Mouse (Mus musculus): ENCODE results near the gene Dusp8.
A peak's percentile ranks its signal among the peaks of the same experiment; 100 is the strongest.
"Not testable (repeated sequence)": the region's sequence is repeated elsewhere in the genome, so short reads cannot be mapped to it uniquely, and the experiment has no call there.

The Dusp8 gene

DNA sequence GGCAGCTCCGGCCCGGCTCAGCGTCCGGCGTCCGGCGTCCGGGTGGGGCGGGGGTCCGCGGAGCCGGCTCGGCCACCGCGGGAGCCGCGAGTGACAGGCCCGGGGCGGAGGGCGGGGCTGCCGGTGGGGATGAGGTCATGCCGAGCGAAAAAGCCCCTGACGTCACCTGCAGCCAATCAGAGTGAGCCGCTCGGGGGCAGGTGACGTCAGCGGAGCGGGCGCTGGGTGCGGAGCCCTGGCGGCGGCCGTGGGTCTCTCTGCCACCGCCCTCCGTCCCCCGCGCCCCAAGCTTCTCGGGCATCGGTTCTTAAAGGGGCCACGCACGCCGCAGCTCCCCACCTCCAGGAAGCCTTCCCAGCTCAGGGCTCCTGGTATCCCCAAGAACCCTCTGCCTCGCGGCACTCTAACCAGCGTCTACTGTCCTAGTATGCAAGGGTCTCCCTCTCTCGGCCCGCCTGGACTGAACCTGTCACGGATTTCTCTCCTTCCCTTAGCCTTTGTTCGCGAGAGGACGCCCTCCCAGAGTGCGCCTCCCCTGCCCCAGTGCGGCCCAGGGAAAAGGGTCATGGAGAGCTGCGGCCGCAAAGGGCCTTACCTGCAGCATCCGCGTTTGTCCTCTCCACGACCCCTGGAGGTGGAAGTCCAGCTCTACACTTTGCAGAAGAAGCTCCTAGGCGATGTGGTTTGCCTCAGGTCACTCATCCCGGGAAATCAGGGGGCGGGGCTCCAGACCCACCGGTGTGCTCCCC is at the start of gene Dusp8:
Gene Dusp8 (minus strand): TSS at position 661 of the 749 bp plus-strand sequence.
- DNase-seq (ENCODE audit: low spot score in 2 of 2) = peak; percentile 78 to 86

DNA sequence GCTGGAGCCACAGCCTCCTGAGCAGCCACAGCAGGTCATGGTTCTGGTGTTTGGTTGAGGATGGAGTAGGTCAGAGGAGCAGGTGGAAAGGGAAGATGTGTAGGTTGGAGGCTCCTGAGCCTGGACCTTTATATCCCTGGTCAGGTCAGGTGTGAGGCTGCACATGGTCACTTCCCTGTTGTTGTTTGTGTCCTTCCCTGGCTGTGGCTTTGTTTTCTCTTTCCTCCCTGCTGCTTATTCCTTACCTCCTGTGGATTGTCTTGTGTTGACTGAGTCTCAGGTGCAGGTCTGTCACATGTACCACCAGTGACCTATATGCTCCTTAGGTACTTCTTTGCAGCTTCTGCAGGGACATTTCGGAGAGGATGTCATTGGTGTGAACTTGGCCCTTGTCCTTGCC is 48.9 kb upstream of the Dusp8 start, which contains the start of gene Gm45337:
Gene Gm45337 (minus strand): TSS at position 101 of the 400 bp plus-strand sequence.
- no peak for DNase-seq (ENCODE audit: low spot score in 2 of 2)

DNA sequence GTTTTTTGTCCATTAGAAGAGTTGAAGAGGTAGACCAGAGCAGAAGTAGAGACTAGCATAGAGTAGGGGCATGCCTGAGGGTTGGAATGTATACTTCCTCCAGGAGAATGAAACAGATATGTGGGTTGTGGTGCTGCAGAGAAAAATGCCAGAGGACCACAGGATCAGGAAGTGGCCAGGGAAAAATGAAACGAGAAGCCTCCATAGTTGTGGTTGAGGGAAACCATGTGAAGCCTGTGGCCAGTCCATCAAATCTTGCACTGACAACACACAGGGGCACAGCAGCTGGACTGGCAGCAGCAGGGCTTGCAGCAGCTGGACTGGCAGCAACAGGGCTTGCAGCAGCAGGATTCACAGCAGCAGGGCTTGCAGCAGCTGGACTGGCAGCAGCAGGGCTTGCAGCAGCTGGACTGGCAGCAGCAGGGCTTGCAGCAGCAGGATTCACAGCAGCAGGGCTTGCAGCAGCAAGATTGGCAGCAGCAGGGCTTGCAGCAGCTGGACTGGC is 47.9 kb upstream of the Dusp8 start:
- DNase-seq (ENCODE audit: low spot score in 2 of 2) = not testable (repeated sequence)

DNA sequence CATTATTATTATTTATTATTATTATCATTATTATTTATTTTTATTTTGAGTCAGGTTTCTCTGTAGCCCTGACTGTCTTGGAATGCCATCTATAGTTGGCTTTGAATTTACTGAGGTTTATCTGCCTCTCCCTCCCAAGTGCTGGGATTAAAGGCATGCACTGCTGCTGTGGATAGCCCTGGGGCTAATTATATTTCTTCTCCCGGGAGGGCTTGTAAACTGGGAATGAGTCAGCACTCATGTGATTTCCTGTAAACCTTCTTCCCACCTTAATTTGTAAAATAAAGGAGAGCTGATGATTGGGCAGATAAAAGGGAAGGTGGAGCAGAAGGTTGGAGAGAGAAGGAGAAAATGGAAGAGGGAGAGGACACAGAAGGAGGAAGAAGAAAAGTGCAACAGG is 45.1 kb upstream of the Dusp8 start:
- no peak for DNase-seq (ENCODE audit: low spot score in 2 of 2)

- not testable (repeated sequence) for DNase-seq (ENCODE audit: low spot score in 2 of 2)
Measured at GRCm38 (mm10) chr7:142135934-142136333, 40.3 kb upstream of the Dusp8 start, which contains the start of gene Gm39115. Gm39115 (minus strand) TSS chr7:142136034.

- DNase-seq (ENCODE audit: low spot score in 2 of 2) = no peak
Measured at GRCm38 (mm10) chr7:142134206-142134995, 38.8 kb upstream of the Dusp8 start.

DNA sequence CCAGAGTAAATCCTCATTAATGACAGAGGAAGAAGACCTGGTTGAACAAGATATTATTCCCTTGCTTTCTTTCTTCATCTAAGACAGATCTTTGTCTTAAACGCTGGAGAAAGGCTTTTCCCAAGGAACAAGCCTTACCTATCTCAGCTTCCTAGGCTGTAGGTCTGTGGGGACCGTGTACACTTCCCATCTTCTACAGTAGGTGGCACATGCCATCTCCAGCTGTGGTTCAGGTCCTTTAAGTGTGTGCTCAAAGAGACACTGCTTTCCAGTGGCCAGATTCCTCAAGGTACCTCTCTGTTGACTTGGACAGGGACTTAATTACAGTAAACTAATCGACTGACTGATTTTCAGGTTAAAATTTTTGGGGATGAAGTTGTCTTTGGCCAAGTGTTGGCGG is 33.2 kb upstream of the Dusp8 start:
- no peak for DNase-seq (ENCODE audit: low spot score in 2 of 2)

- DNase-seq (ENCODE audit: low spot score in 2 of 2) = not testable (repeated sequence)
Measured at GRCm38 (mm10) chr7:142120629-142121028, 25.0 kb upstream of the Dusp8 start, which contains the start of gene Gm45618. Gm45618 (minus strand) TSS chr7:142120729.

DNA sequence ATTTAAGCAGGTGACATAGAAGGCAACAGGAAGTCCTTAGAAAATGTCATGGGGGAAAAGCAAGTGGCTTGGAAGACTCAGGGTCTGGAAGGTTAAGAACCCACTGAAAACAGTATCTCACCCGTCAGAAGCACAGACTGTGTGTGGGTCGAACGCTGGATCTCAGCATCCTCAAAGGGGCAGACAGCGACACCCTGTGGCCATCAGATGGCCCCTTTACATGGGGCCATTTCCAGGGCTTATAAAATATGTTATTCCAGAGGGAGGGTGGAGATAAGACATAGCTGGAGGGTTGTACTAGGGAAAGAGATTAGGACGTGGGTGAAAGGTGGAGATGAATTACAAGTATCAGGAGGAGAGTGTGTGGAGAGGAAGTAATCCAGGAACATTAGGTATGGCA is 24.0 kb upstream of the Dusp8 start:
- no peak for DNase-seq (ENCODE audit: low spot score in 2 of 2)

GRCm38 (mm10) chr7:142104747-142105146 is 9.1 kb upstream of the Dusp8 start:
- no peak for DNase-seq (ENCODE audit: low spot score in 2 of 2)

DNA sequence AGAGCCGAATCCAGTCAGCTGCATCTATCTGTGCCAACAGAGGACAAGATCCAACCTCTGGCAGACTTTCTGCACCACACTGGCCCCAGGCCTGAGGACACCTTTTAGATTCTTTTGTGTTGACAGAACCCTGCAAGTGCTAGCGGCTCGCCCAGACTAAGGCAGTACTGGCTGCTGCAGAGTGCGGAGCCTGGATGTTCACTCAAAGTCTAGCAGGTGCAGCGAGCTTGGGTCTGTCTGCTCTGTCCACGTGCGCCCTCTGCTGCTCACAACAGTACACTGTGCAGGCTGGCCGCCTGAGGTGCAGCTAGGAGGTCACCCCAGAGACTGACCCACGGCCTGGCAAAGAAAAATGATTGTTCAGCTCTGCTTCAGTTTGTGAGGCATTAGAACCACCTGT is 2.1 kb upstream of the Dusp8 start:
- DNase-seq (ENCODE audit: low spot score in 2 of 2) = peak; percentile 59 to 77

DNA sequence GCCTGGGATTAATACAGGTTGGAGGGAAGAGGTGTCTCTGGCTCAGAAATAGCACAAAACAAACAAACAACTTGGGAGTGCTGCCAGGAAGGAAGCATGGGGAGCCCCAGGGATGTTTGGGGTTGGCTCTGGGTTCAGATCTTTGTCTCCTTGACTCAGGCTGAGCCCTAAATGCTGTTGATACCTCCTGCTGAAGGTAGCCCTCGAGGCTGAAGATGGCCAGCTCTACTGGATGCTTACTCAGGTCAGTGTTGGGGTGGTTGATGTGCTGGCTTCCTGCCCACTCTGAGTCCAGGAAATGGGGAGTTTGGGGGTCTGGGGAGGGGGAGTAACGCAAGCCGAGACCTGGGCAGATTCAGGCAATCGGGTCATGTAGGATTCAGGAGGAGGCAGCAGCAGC is 1.1 kb upstream of the Dusp8 start:
- DNase-seq (ENCODE audit: low spot score in 2 of 2) = no peak

GRCm38 (mm10) chr7:142094301-142095143 is 1.1 kb downstream of the Dusp8 start:
- DNase-seq (ENCODE audit: low spot score in 2 of 2) = no peak

GRCm38 (mm10) chr7:142093696-142094240 is 1.9 kb downstream of the Dusp8 start:
- no peak for DNase-seq (ENCODE audit: low spot score in 2 of 2)

GRCm38 (mm10) chr7:142092991-142093390 is 2.7 kb downstream of the Dusp8 start:
- no peak for DNase-seq (ENCODE audit: low spot score in 2 of 2)

- DNase-seq (ENCODE audit: low spot score in 2 of 2) = no peak
Measured at GRCm38 (mm10) chr7:142091848-142092247, 3.8 kb downstream of the Dusp8 start.

DNA sequence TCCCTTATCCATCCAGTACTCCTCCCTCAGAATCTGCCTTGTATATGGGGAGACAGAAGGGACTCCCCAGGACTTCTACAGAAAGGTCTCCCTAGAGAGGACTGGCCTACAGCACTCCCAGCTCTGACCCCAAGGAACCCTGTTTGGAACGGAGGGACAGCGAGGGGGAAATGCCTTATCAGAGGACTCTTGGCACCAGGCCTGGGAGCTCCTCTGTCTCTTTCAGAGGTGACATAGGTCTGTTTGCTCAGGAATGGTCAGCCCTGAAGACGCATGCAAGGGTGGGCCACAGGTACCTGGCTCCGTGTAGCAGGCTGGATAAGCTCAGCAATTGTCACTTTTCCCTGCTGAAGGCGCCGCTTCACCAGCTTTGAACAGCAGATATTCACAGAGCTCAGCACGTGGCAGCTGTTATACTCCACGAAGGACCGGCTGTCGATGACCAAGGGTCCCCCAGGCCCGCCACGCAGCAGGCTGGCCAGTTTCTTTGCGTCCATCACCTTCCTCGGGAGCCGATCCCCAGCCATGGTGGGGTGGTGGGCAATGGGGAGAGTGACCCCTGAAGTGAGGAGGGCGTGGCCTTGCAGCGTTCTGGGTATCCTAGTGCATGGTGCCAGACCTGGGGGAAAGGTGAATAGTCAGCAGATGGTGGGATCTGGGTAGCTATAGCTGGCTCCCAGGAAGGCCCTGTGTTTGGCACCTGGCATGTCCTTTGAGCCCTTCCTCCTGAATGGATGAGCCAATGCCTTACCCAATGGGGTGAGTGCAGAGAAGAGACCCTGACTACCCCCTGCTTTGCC is 5.8 kb downstream of the Dusp8 start:
- DNase-seq (ENCODE audit: low spot score in 2 of 2) = no peak

GRCm38 (mm10) chr7:142088886-142089285 is 6.8 kb downstream of the Dusp8 start:
- no peak for DNase-seq (ENCODE audit: low spot score in 2 of 2)

- no peak for DNase-seq (ENCODE audit: low spot score in 2 of 2)
Measured at GRCm38 (mm10) chr7:142087069-142087652, 8.5 kb downstream of the Dusp8 start.
